In the genomic region with DNA sequence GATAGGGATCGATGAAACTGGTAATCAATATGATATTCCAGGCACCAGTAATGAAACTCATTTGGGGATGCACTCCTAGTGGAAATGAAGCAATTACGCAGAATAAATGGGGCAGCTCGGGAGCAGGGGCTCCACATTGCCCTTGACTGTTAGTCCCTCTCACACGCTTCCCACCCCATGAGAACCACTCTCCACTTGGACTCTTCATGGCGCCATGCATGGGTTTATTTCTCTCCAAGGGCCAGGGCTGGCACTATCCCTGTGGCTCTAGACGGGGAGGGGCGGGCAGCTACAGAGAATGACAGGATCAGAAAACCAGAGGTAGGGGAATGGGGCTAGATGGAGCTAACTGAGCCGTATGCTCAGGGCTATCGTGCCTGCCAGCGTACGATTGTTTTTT, we compare ENCODE assay signal across 31 mouse cellular contexts. TPM values are rescaled to one million over a fixed set of nuclear protein-coding genes. Genes with fewer than 3 reads are reported as not detected.
DNase-seq lines count a peak whose midpoint lies in the region; ATAC-seq lines count a peak whose summit lies in the region.
"Had no signal": no experiment of that assay in that cellular context is flagged by ENCODE, and none has a peak within 500 bp of the region (broad histone marks: within the 10 kb centered on the region; RNA-seq: fewer than 3 reads in every experiment).

No protein-coding gene starts in this region.

- H3K36me3 ChIP-seq in midbrain, embryonic 12.5 days = no peaks in the 10 kb centered on the region
- no peaks in the 10 kb centered on the region for H3K36me3 ChIP-seq in midbrain, embryonic 10.5 days
- no peaks in the 10 kb centered on the region for H3K36me3 ChIP-seq in hindbrain, embryonic 13.5 days
- no peaks in the 10 kb centered on the region for H3K36me3 ChIP-seq in hindbrain, embryonic 14.5 days (replicated peaks; ENCODE audit: control insufficient read depth, insufficient read depth)
- H3K36me3 ChIP-seq in neural tube, embryonic 14.5 days (ENCODE audit: control insufficient read depth, insufficient read depth, low read length) = no peaks in the 10 kb centered on the region
- H3K36me3 ChIP-seq: embryonic facial prominence, embryonic 15.5 days; heart, embryonic 12.5 days; kidney, embryonic 15.5 days; limb, embryonic 13.5 days; lung, embryonic 15.5 days; stomach, embryonic 15.5 days had no signal

- DNase-seq in midbrain, embryonic 10.5 days (ENCODE audit: low spot score) = no peak
- peak; percentile 51 for DNase-seq in hindbrain, embryonic 14.5 days (ENCODE audit: low spot score)
- no peak for DNase-seq in layer of hippocampus, adult 18-20 months (ENCODE audit: low spot score in 2 of 2)
- DNase-seq: adrenal gland, adult 2 months; adrenal gland, postnatal 36 days; B cell, adult 2 months; cerebellum, adult 2 months; cerebellum, postnatal 14 days; gastrocnemius, adult 2 months; gastrocnemius, postnatal 36 days; heart, adult 18-20 months; heart, postnatal 4 days; kidney, adult 18-20 months; kidney, postnatal 25 days; right cerebral cortex, postnatal 25 days; thymus, postnatal 25 days had no signal

- H3K4me2 ChIP-seq in midbrain, embryonic 12.5 days (replicated peaks) = no peak overlapping the region
- no peak overlapping the region for H3K4me2 ChIP-seq in hindbrain, embryonic 13.5 days
- no peak overlapping the region for H3K4me2 ChIP-seq in hindbrain, embryonic 14.5 days (replicated peaks)
- H3K4me2 ChIP-seq in neural tube, embryonic 14.5 days (ENCODE audit: low read depth, low read length) = no peak overlapping the region
- H3K4me2 ChIP-seq: embryonic facial prominence, embryonic 15.5 days; heart, embryonic 12.5 days; kidney, embryonic 15.5 days; limb, embryonic 13.5 days; liver, embryonic 11.5 days; lung, embryonic 15.5 days; stomach, embryonic 15.5 days had no signal

- ATAC-seq in midbrain, embryonic 12.5 days (ENCODE audit: low FRiP score, low read depth) = no peak
- ATAC-seq in hindbrain, embryonic 13.5 days (ENCODE audit: low FRiP score) = 0 out of 2 replicates have a peak, but pooled peaks have one; percentile 40
- ATAC-seq in hindbrain, embryonic 14.5 days (ENCODE audit: low FRiP score) = peak; percentile 42; the same call in 1 of the 2 replicates
- peak; percentile 67; the same call in 1 of the 2 replicates for ATAC-seq in neural tube, embryonic 14.5 days (ENCODE audit: low read depth)
- ATAC-seq in cerebellum, adult (ENCODE audit: insufficient number of reproducible peaks, low FRiP score, low TSS enrichment) = no peak
- ATAC-seq: forebrain, embryonic 16.5 days had no signal

- 72% methylated on average over 11 of the region's 11 CpGs for WGBS in midbrain, embryonic 12.5 days
- WGBS in midbrain, embryonic 10.5 days = 83% methylated on average over 11 of the region's 11 CpGs
- 56% methylated on average over 11 of the region's 11 CpGs for WGBS in hindbrain, embryonic 13.5 days
- 50% methylated on average over 11 of the region's 11 CpGs for WGBS in hindbrain, embryonic 14.5 days
- 40% methylated on average over 11 of the region's 11 CpGs for WGBS in neural tube, embryonic 14.5 days

- peaks cover 20% of the 10 kb centered on the region for H3K4me1 ChIP-seq in midbrain, embryonic 12.5 days
- peaks cover 40% of the 10 kb centered on the region for H3K4me1 ChIP-seq in midbrain, embryonic 10.5 days
- H3K4me1 ChIP-seq in hindbrain, embryonic 13.5 days (replicated peaks) = peaks cover 61% of the 10 kb centered on the region
- H3K4me1 ChIP-seq in hindbrain, embryonic 14.5 days (replicated peaks; ENCODE audit: control insufficient read depth, insufficient read depth, low read length) = peaks cover 50% of the 10 kb centered on the region
- peaks cover 33% of the 10 kb centered on the region for H3K4me1 ChIP-seq in neural tube, embryonic 14.5 days (ENCODE audit: control insufficient read depth, insufficient read depth, low read length)

- no peak overlapping the region for H3K4me3 ChIP-seq in midbrain, embryonic 12.5 days
- H3K4me3 ChIP-seq in midbrain, embryonic 10.5 days = no peak overlapping the region
- H3K4me3 ChIP-seq in hindbrain, embryonic 13.5 days = no peak overlapping the region
- no peak overlapping the region for H3K4me3 ChIP-seq in hindbrain, embryonic 14.5 days (replicated peaks; ENCODE audit: low read length)
- H3K4me3 ChIP-seq in neural tube, embryonic 14.5 days (ENCODE audit: low read depth, low read length) = no peak overlapping the region
- H3K4me3 ChIP-seq: embryonic facial prominence, embryonic 10.5 days; embryonic facial prominence, embryonic 15.5 days; gastrocnemius, adult 2 months; heart, embryonic 12.5 days; kidney, embryonic 15.5 days; layer of hippocampus, adult 2 months; left cerebral cortex, adult 2 months; limb, embryonic 13.5 days; lung, embryonic 15.5 days; stomach, embryonic 15.5 days had no signal

- H3K27ac ChIP-seq in midbrain, embryonic 12.5 days (replicated peaks) = peak overlapping the region; percentile 63; the same call in 1 of the 2 replicates
- H3K27ac ChIP-seq in midbrain, embryonic 10.5 days (replicated peaks) = no peak overlapping the region
- H3K27ac ChIP-seq in hindbrain, embryonic 13.5 days = peak overlapping the region; percentile 86; the same call in 1 of the 2 replicates
- peak overlapping the region; percentile 75 for H3K27ac ChIP-seq in hindbrain, embryonic 14.5 days
- peak overlapping the region; percentile 70; the same call in 1 of the 2 replicates for H3K27ac ChIP-seq in neural tube, embryonic 14.5 days (ENCODE audit: low read depth, low read length)
- H3K27ac ChIP-seq: embryonic facial prominence, embryonic 15.5 days; gastrocnemius, adult 2 months; kidney, embryonic 15.5 days; layer of hippocampus, adult 2 months; left cerebral cortex, adult 2 months; limb, embryonic 13.5 days; lung, embryonic 15.5 days; stomach, embryonic 15.5 days had no signal

- no peak overlapping the region for H3K9ac ChIP-seq in midbrain, embryonic 12.5 days (replicated peaks)
- no peak overlapping the region; the same call in 1 of the 2 replicates for H3K9ac ChIP-seq in hindbrain, embryonic 13.5 days
- H3K9ac ChIP-seq in hindbrain, embryonic 14.5 days = no peak overlapping the region
- H3K9ac ChIP-seq in neural tube, embryonic 14.5 days (replicated peaks; ENCODE audit: low read depth, low read length) = no peak overlapping the region
- H3K9ac ChIP-seq: embryonic facial prominence, embryonic 15.5 days; heart, embryonic 12.5 days; kidney, embryonic 15.5 days; limb, embryonic 13.5 days; lung, embryonic 15.5 days; stomach, embryonic 15.5 days had no signal

- H3K9me3 ChIP-seq in midbrain, embryonic 12.5 days = no peaks in the 10 kb centered on the region
- peaks cover 7% of the 10 kb centered on the region; the same call in 1 of the 2 replicates for H3K9me3 ChIP-seq in midbrain, embryonic 10.5 days (replicated peaks)
- H3K9me3 ChIP-seq in hindbrain, embryonic 13.5 days = no peaks in the 10 kb centered on the region
- H3K9me3 ChIP-seq in hindbrain, embryonic 14.5 days (ENCODE audit: control insufficient read depth, low read length) = no peaks in the 10 kb centered on the region
- H3K9me3 ChIP-seq in neural tube, embryonic 14.5 days (ENCODE audit: control insufficient read depth, low read length) = no peaks in the 10 kb centered on the region
- H3K9me3 ChIP-seq: embryonic facial prominence, embryonic 15.5 days; kidney, embryonic 15.5 days; lung, embryonic 15.5 days; stomach, embryonic 15.5 days had no signal

- H3K27me3 ChIP-seq in midbrain, embryonic 12.5 days = 0 out of 2 replicates have a peak, but pooled peaks cover 2% of the 10 kb centered on the region
- H3K27me3 ChIP-seq in midbrain, embryonic 10.5 days (ENCODE audit: low read depth, poor library complexity, severe bottlenecking) = 0 out of 2 replicates have a peak, but pooled peaks cover 5% of the 10 kb centered on the region
- H3K27me3 ChIP-seq in hindbrain, embryonic 13.5 days = no peaks in the 10 kb centered on the region
- no peaks in the 10 kb centered on the region for H3K27me3 ChIP-seq in hindbrain, embryonic 14.5 days (ENCODE audit: control insufficient read depth, insufficient read depth, low read length)
- H3K27me3 ChIP-seq in neural tube, embryonic 14.5 days (ENCODE audit: control insufficient read depth, insufficient read depth, low read length) = no peaks in the 10 kb centered on the region
- H3K27me3 ChIP-seq: embryonic facial prominence, embryonic 15.5 days; kidney, embryonic 15.5 days; limb, embryonic 13.5 days; lung, embryonic 15.5 days; stomach, embryonic 15.5 days had no signal

RNA-seq across cellular contexts. Expression of a gene that starts 29.6 kb away (rescaled TPM):
- 133 and 153 TPM in 2 replicates for polyA plus RNA-seq in midbrain, embryonic 12.5 days (2016; fragmentation: Nextera tagmentation; extraction: Ambion mirVana)
- polyA plus RNA-seq in midbrain, embryonic 10.5 days (2016; fragmentation: Nextera tagmentation; extraction: Ambion mirVana) = 20.8 and 30.0 TPM in 2 replicates
- 31.3 and 35.8 TPM in 2 replicates for polyA plus RNA-seq in hindbrain, embryonic 13.5 days (2015; fragmentation: Nextera tagmentation; extraction: Ambion mirVana)
- polyA plus RNA-seq in hindbrain, embryonic 14.5 days (2014; fragmentation: Nextera tagmentation; extraction: Ambion mirVana) = 46.2 and 52.8 TPM in 2 replicates
- polyA plus RNA-seq in neural tube, embryonic 14.5 days (2014; fragmentation: Nextera tagmentation; extraction: Ambion mirVana) = 31.9 and 48.8 TPM in 2 replicates
- total RNA-seq in layer of hippocampus, adult 18-20 months (2021) = 100 to 1,000 TPM in 1 of 2 experiments, 10 to 100 TPM in 1; 99.6 to 102 TPM

Comparison
In these comparisons a context has a peak if more than half of its experiments do, and no peak if none do; other contexts are left out.
1. ATAC-seq: peak in hindbrain, embryonic 13.5 days (single experiment), hindbrain, embryonic 14.5 days (single experiment) and neural tube, embryonic 14.5 days (single experiment); none in midbrain, embryonic 12.5 days (single experiment) and cerebellum, adult (single experiment).